Mouse (Mus musculus) C2C12 (cell line): ENCODE data around the gene Tmem86a.

Source experiments
- CEBPB ChIP-seq: IDR thresholded peaks from one replicate; pipeline ENCODE4 v1.6.1; 2011; ENCODE audit warnings: low read depth, mild to moderate bottlenecking, control low read depth, moderate library complexity
- CTCF ChIP-seq: IDR thresholded peaks from one replicate; pipeline ENCODE4 v1.5.1; 2011; ENCODE audit not compliant: control insufficient read depth, insufficient read depth, insufficient read length
- FOSL1 ChIP-seq: IDR thresholded peaks from one replicate; pipeline ENCODE4 v1.8.0; 2011; ENCODE audit warnings: mild to moderate bottlenecking, low read length; ENCODE audit not compliant: poor library complexity, insufficient read depth, severe bottlenecking
- MAX ChIP-seq: IDR thresholded peaks from one replicate; pipeline ENCODE4 v1.6.1; 2011; ENCODE audit warnings: mild to moderate bottlenecking, control low read depth
- MYOG ChIP-seq: IDR thresholded peaks from one replicate; pipeline ENCODE4 v1.6.1; 2011; ENCODE audit not compliant: control insufficient read depth, insufficient read length; ENCODE audit errors: extremely low read depth
- USF1 ChIP-seq: IDR thresholded peaks from one replicate; pipeline ENCODE4 v1.6.1; 2011; ENCODE audit warnings: low read depth, mild to moderate bottlenecking, control low read depth, moderate library complexity

DNA sequence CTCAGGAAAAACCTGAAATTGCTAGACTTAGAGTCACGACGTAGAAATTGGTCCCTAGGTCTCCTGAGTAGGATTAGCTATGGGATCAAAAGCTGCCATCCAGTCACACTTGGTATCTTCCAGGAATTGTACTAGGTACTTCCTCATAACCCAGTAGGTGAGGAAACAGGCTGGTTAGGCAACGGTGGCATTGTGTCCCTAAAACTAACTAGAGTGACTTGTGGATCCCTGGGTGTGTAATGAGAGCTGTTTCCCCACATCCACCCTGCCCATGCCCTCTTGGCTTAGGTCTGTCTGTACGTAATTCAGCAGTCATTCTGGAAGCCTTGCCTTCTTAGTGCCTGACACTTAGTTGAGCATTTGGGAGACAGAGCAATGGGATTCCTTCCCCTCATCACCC is 5.9 kb downstream of the Tmem86a start:
- TF ChIP-seq CTCF (no peak), MYOG (no peak), MAX (no peak), USF1 (no peak), CEBPB (no peak), FOSL1 (no peak)
